15 mouse cellular contexts compared by ENCODE assay signal in genomic region chr19:22695423-22695822, GRCm38 (mm10).
"Had no signal": no experiment of that assay in that cellular context is flagged by ENCODE, and none has a peak within 500 bp of the region (broad histone marks: within the 10 kb centered on the region; RNA-seq: fewer than 3 reads in every experiment).

No protein-coding gene starts in this region.

- H3K4me3 ChIP-seq: limb, embryonic 12.5 days; liver, embryonic 13.5 days; lung, embryonic 15.5 days; megakaryocyte, embryonic 14.5 days; midbrain, embryonic 15.5 days; neural tube, embryonic 12.5 days had no signal

- H3K27ac ChIP-seq: limb, embryonic 12.5 days; liver, embryonic 13.5 days; lung, embryonic 15.5 days; macrophage; midbrain, embryonic 15.5 days; neural tube, embryonic 12.5 days had no signal

- DNase-seq: kidney, adult 8-10 months; kidney, postnatal 25 days; liver; liver, embryonic 13.5 days; liver, postnatal 0 days; lung, postnatal 14 days; thymus, adult 2 months; thymus, postnatal 25 days had no signal

- ATAC-seq: intestine, postnatal 0 days; liver, postnatal 0 days; midbrain, embryonic 15.5 days had no signal
